Mouse (Mus musculus): ENCODE results near the gene Gm21897. TPM values are rescaled to one million over a fixed set of nuclear protein-coding genes. Genes with fewer than 3 reads are reported as not detected.

Gm21897 gene
- total and polyA plus RNA-seq, 3 experiments = not detected

GRCm38 (mm10) chr16:15349381-15349780 lies 32.1 kb downstream of the Gm21897 start:
- no peak overlapping the region for H3K4me3 ChIP-seq (replicated peaks in 1 of 3; ENCODE audit: low read depth in 2 of 3, low read length in 2 of 3, poor library complexity in 1 of 3)
- no peak overlapping the region for H3K4me2 ChIP-seq (ENCODE audit: insufficient read depth, low read depth, poor library complexity, severe bottlenecking)
- H3K79me2 ChIP-seq (replicated peaks; ENCODE audit: control insufficient read depth, extremely low read depth, insufficient read depth, poor library complexity, severe bottlenecking) = no peaks in the 10 kb centered on the region
- H3K9me3 ChIP-seq (replicated peaks; ENCODE audit: low read length) = no peaks in the 10 kb centered on the region
- dilution Hi-C loops (cut with MboI; ENCODE audit: extremely low pct_ligation_motif_present, extremely low pct_unique_long_range_greater_than_20kb, low sequenced_read_pairs) (no loop called here), in situ Hi-C loops (cut with MboI; ENCODE audit: low pct_ligation_motif_present, low pct_unique_long_range_greater_than_20kb, low sequenced_read_pairs) (no loop called here)
- no peaks in the 10 kb centered on the region for H3K27me3 ChIP-seq (replicated peaks)
- H3K4me1 ChIP-seq (ENCODE audit: control insufficient read depth in 1 of 2, insufficient read depth in 2 of 2) = peaks cover 3% of the 10 kb centered on the region in 2 experiments; a peak in 3 of 4 replicates
- no peak overlapping the region for H3K27ac ChIP-seq (ENCODE audit: insufficient read depth, low read depth)
- H3K36me3 ChIP-seq (replicated peaks in 1 of 2; ENCODE audit: control insufficient read depth in 1 of 2, insufficient read depth in 1 of 2, low read length in 1 of 2) = no peaks in the 10 kb centered on the region
- DNase-seq (ENCODE audit: extremely low read depth) = no peak
- H3K9ac ChIP-seq (ENCODE audit: insufficient read depth, low read depth) = no peak overlapping the region
- no peak for TF ChIP-seq SMC3 (IDR thresholded peaks at IDR 0.05; ENCODE audit: low read depth, low read length)
- TF ChIP-seq POLR2AphosphoS2 (IDR thresholded peaks at IDR 0.05; ENCODE audit: low read depth, low read length) = no peak
- no peak for TF ChIP-seq JUND (conservative IDR thresholded peaks at IDR 0.05; ENCODE audit: low read depth, low read length)
- no peak for TF ChIP-seq ETS1 (conservative IDR thresholded peaks at IDR 0.05; ENCODE audit: low read depth, low read length)
- no peak for TF ChIP-seq MAX (IDR thresholded peaks at IDR 0.05; ENCODE audit: low read length)
- TF ChIP-seq EP300 (IDR thresholded peaks at IDR 0.05; ENCODE audit: low read length) = no peak
- TF ChIP-seq JUN (IDR thresholded peaks at IDR 0.05; ENCODE audit: insufficient read depth, low read depth, low read length) = no peak
- no peak for TF ChIP-seq SIN3A (IDR thresholded peaks at IDR 0.05; ENCODE audit: low read length)
- no peak for TF ChIP-seq UBTF (IDR thresholded peaks at IDR 0.05; ENCODE audit: low read depth, low read length)
- no peak for TF ChIP-seq ZC3H11A (IDR thresholded peaks at IDR 0.05; ENCODE audit: low read depth, low read length)
- no peak for TF ChIP-seq BHLHE40 (IDR thresholded peaks at IDR 0.05; ENCODE audit: low read depth, low read length)
- TF ChIP-seq USF2 (conservative IDR thresholded peaks at IDR 0.05; ENCODE audit: low read depth, low read length) = no peak
- no peak for TF ChIP-seq POLR2A (IDR thresholded peaks at IDR 0.05; ENCODE audit: low read depth, low read length)
- no peak for TF ChIP-seq RCOR1 (conservative IDR thresholded peaks at IDR 0.05; ENCODE audit: low read depth, low read length)
- no peak for TF ChIP-seq USF1 (IDR thresholded peaks at IDR 0.05; ENCODE audit: low read depth, low read length)
- TF ChIP-seq MAZ (IDR thresholded peaks at IDR 0.05; ENCODE audit: low read depth, low read length) = no peak
- no peak for TF ChIP-seq E2F4 (IDR thresholded peaks at IDR 0.05; ENCODE audit: insufficient replicate concordance, low read depth, low read length)
- TF ChIP-seq HCFC1 (IDR thresholded peaks at IDR 0.05; ENCODE audit: low read depth, low read length) = no peak

- no peak overlapping the region for H3K9ac ChIP-seq (ENCODE audit: insufficient read depth, low read depth)
- TF ChIP-seq E2F4 (IDR thresholded peaks at IDR 0.05; ENCODE audit: insufficient replicate concordance, low read depth, low read length) (no peak), BHLHE40 (IDR thresholded peaks at IDR 0.05; ENCODE audit: low read depth, low read length) (no peak), NELFE (IDR thresholded peaks at IDR 0.05; ENCODE audit: low read depth, low read length) (no peak), PAX5 (IDR thresholded peaks at IDR 0.05; ENCODE audit: low read length) (no peak), MAZ (IDR thresholded peaks at IDR 0.05; ENCODE audit: low read depth, low read length) (no peak), USF2 (conservative IDR thresholded peaks at IDR 0.05; ENCODE audit: low read depth, low read length) (no peak), ELF1 (IDR thresholded peaks at IDR 0.05; ENCODE audit: low read depth, low read length) (no peak), TCF12 (IDR thresholded peaks at IDR 0.05; ENCODE audit: low read depth, low read length) (no peak), USF1 (IDR thresholded peaks at IDR 0.05; ENCODE audit: low read depth, low read length) (no peak), RCOR1 (conservative IDR thresholded peaks at IDR 0.05; ENCODE audit: low read depth, low read length) (no peak), UBTF (IDR thresholded peaks at IDR 0.05; ENCODE audit: low read depth, low read length) (no peak), SMC3 (IDR thresholded peaks at IDR 0.05; ENCODE audit: low read depth, low read length) (no peak)
- dilution Hi-C loops (cut with MboI; ENCODE audit: extremely low pct_ligation_motif_present, extremely low pct_unique_long_range_greater_than_20kb, low sequenced_read_pairs) (no loop called here), in situ Hi-C loops (cut with MboI; ENCODE audit: low pct_ligation_motif_present, low pct_unique_long_range_greater_than_20kb, low sequenced_read_pairs) (no loop called here)
- no peaks in the 10 kb centered on the region for H3K27me3 ChIP-seq (replicated peaks)
- no peak overlapping the region for H3K4me3 ChIP-seq (replicated peaks in 1 of 3; ENCODE audit: low read depth in 2 of 3, low read length in 2 of 3, poor library complexity in 1 of 3)
- no peaks in the 10 kb centered on the region for H3K9me3 ChIP-seq (replicated peaks; ENCODE audit: low read length)
- no peak overlapping the region for H3K27ac ChIP-seq (ENCODE audit: insufficient read depth, low read depth)
- H3K36me3 ChIP-seq (replicated peaks in 1 of 2; ENCODE audit: control insufficient read depth in 1 of 2, insufficient read depth in 1 of 2, low read length in 1 of 2) = no peaks in the 10 kb centered on the region
- peaks cover 3 to 5% of the 10 kb centered on the region in 2 experiments; a peak in 3 of 4 replicates for H3K4me1 ChIP-seq (ENCODE audit: control insufficient read depth in 1 of 2, insufficient read depth in 2 of 2)
- DNase-seq (ENCODE audit: extremely low read depth) = no peak
- H3K79me2 ChIP-seq (replicated peaks; ENCODE audit: control insufficient read depth, extremely low read depth, insufficient read depth, poor library complexity, severe bottlenecking) = no peaks in the 10 kb centered on the region
- H3K4me2 ChIP-seq (ENCODE audit: insufficient read depth, low read depth, poor library complexity, severe bottlenecking) = no peak overlapping the region
Measured at GRCm38 (mm10) chr16:15351301-15351700, 34.0 kb downstream of the Gm21897 start.

All from CH12.LX (cell line).